Mouse (Mus musculus) T-helper 2 cell (primary cell): ENCODE results near the gene Banf1.
"Not testable (repeated sequence)": the region's sequence is repeated elsewhere in the genome, so short reads cannot be mapped to it uniquely, and the experiment has no call there.

Source experiments
- in situ Hi-C: fragments of 300-600 bp; cut with MboI, MseI; formaldehyde crosslinking; loops from one replicate; pipeline ENCODE4 v1.15.1; 2025; ENCODE audit warnings: high pct_unique_total_duplicates

Banf1 gene

DNA sequence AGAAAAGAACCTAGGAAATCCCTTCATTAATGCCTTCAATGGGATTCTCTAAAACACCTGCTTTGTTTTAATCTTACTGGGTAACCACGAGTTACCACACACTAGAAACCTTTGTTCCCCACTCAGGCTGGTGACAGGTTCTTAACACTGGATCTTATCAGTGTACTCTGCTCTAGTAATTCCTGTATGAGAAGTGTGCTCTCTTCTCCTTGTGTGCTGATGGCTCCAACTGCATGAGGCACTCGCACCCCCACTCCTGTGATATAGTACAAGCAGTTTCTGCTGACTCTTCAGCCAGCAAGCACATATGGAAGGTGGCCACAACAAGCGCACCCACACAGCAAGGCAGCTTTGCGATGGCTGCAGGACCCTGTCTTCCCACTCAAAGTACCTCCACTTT, 7.2 kb upstream of the Banf1 start:
- in situ Hi-C loops, result no loop called here

- in situ Hi-C loops, result no loop called here
Observed at GRCm38 (mm10) chr19:5372724-5373123, 5.8 kb upstream of the Banf1 start.

GRCm38 (mm10) chr19:5370932-5371331, 4.0 kb upstream of the Banf1 start:
- in situ Hi-C loops, result no loop called here

DNA sequence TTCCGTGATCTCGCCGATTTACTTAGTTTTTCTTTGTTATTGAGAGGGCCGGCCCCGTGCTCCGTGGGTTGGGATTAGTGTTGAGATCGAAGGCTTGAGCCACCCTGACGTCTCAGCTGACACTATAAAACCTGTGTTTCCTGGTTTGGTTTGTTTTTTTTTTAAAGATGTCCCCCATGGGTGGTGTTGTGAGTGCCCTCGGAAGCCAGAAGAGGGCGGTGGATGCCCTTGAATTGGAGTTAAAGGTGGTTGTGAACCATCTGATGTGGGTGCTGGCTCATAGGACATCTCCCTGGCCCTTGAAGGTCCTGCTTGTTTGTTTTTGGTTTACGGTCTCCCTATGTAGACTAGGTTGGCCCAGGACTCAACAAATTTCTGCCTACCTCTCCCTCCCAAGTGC, 487 bp upstream of the Banf1 start:
- in situ Hi-C loops, result no loop called here

- in situ Hi-C loops, result no loop called here
Observed at GRCm38 (mm10) chr19:5366175-5367052, 554 bp downstream of the Banf1 start, which contains the start of gene Eif1ad. Eif1ad (plus strand) TSS chr19:5366741.

- in situ Hi-C loops, result no loop called here
Observed at GRCm38 (mm10) chr19:5365751-5366150, 1.2 kb downstream of the Banf1 start.

GRCm38 (mm10) chr19:5364124-5364523, 2.8 kb downstream of the Banf1 start:
- in situ Hi-C loops, result no loop called here

DNA sequence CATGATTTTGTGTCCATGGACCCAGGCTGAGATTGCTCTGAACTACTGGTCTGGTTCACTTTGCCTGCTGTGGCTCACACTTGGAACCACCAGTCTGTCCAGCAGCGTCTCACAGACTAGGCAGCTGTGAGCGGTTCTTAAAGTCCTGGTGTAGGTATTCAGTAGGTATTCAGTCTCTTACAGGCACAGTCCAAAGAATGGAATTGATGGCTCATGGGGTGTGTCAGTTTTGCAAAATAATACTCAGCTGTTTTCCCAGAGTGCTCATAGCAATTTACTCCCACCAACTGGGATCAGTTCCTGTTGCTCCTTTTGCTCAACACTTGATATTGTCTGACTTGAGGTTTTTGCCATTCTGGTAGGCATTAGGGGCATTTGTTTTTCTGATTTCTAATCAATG, 4.8 kb downstream of the Banf1 start:
- in situ Hi-C loops, result no loop called here

DNA sequence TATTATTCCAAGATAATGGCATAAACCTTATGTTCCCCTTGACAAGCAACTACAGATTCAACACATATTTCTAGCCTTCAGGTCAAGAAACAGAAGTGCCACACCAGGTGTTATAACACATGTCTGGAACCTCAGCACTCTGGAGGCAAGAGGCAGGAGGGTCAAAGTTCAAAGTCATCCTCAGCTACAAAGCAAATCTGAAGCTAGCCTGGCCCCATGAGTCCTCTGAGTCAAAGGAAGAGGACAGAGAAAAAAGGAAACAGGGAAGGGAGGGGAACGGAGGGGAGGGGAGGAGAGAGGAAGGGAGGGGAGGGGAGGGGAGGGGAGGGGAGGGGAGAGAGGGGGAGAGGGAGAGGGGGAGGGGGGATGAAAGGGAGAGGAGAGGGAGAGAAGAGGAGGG, 10.9 kb downstream of the Banf1 start:
- in situ Hi-C loops, result no loop called here

DNA sequence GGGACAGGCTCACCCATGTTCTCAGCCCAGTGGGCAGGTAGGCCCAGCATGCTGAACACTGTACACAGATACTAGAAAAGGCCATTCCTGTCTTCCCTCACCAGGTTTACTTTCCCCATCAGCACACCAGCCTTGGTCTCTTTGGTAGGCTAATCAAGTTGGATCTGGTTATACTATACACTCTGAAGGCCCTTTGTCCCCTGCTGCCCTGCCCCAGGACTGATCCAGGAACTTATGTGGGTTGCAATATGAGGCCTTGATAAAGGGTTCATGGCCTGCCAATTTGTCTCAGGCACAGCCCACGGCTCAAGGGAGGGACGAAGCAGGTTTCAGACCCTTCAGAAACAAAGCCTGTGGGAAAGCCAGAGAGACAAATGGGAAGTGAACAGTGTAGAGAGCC, 13.4 kb downstream of the Banf1 start:
- in situ Hi-C loops, result no loop called here

- in situ Hi-C loops, result not testable (repeated sequence)
Observed at GRCm38 (mm10) chr19:5349502-5349873, 17.5 kb downstream of the Banf1 start, which contains the start of gene Cst6. Cst6 (minus strand) TSS chr19:5349574.

DNA sequence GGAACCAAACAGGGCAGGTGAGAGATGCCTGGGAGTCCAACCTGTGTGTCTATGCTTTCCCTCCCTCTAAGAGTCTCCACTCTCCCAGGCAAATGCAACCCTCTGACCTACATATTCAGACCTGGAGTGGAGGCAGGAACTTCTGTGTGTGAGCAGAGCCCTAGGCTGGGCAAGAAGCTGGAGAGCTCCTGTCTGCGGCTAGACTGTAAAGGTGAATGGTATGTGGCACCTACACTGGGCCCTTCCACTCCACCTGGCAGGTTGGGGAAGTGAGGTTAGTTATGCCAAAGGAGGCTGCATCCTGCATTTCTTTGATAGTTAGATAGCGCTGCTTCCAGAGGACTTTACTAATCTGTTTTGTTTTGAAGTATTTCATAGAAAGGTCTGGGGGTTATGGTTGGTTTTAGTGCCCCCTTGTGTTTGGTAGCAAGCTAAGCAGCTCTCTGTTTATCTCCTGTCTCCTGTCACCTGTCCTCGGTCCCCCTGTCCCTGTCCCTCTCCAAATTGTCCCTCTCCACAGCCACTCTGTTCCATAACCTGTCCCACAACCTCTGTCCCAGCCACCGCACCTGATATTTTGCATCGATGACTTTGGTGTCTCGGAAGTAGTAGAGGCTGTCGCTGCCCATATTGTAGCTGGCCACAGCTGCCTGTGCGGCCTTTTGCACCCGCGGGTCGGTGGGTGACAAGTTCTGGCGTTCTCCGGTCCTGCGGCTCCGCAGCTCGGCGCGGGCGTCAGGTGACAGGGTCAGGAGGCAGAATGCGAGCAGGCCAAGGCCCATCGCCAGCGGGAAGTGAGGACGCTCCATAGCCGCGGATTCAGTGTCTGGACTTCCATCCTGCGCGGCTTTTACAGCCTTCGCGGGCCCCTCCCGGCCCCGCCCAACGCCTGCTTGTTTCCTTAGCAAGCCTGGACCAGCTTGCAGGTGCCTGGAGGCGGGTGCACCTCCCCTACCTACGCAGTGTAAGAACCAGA, 18.2 kb downstream of the Banf1 start:
- in situ Hi-C loops, result no loop called here

- in situ Hi-C loops, result no loop called here
Observed at GRCm38 (mm10) chr19:5348064-5348463, 18.9 kb downstream of the Banf1 start.

GRCm38 (mm10) chr19:5345297-5346131, 21.5 kb downstream of the Banf1 start:
- in situ Hi-C loops, result no loop called here

GRCm38 (mm10) chr19:5341360-5341759, 25.6 kb downstream of the Banf1 start:
- in situ Hi-C loops, result no loop called here

DNA sequence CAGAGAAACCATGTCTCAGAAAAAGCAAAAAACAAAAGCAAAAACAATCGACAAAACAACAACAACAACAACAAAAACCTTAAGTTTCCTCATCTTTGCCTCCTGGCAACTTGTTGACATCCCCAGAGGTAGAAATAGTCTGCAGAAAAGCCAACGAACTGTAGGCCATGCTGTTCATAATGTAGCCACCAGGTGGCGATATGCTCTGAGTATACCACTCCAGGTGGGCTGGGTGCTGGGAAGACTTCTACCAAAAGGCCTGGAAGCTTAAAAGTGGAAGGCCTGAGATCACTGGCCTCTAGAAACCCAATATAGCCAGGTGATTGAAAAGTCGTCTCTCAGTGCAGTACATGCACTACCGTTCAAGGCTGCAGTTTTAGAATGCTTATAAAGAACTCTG, 29.0 kb downstream of the Banf1 start:
- in situ Hi-C loops, result no loop called here

DNA sequence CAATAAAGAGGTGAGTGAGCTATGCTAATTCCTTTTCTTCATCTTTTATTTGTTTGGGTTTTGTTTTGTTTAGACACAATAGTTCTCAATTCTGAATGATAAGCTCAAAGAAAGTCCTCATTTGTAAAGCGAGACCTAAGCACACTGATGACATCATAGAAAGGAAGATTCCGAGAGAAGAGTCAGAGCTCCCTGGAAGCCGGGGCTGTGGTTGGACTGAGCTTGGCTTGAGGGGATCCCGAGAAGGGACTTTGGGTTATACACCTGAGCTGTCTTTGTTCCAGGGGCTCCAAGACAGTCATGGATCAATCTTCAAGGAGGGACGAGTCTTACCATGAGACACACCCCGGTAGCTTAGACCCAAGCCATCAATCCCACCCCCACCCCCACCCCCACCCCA, 31.5 kb downstream of the Banf1 start, which contains the start of gene Catsper1:
Gene Catsper1 (plus strand): TSS at position 301 of the 400 bp plus-strand sequence.
- in situ Hi-C loops, result no loop called here

DNA sequence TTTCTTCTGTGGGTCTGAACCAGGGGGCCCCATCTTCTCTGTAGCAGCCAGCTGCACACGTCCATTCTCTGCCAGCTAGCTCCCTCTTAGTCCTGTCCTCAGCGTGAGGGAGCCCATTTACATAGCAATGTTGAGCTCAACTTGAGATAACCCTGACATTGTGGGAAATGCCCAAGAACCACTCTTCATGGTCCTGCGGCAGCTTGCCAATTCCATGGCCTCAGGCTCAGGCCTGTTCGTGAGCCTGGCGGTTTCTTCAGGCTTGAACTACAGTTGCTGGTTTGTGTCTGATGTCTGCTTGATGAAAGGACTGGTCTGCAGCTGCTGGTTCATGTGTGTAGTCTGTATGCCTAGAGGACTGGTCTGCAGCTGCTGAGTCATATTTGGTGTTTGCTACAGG, 32.2 kb downstream of the Banf1 start:
- in situ Hi-C loops, result no loop called here

DNA sequence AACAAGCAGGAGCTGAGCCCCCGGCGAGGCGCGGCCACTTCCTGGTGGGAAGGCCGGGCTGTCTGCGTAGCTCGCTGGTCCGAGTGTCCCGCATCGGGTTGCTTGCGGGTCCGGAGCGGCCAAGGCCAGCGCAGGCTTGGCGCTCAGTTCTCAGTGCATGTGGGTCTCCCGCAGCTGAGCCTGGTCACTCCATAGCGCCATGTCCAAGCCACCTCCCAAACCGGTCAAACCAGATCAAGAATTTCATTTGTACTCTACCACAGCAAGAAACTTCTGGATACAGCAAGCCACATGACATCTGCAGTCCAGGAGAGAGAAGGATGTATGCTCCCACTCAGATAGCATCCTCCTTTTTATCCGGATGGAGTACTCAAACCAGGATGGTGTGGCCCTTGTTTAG, 39.0 kb downstream of the Banf1 start:
- in situ Hi-C loops, result no loop called here

GRCm38 (mm10) chr19:5323801-5324200, 43.2 kb downstream of the Banf1 start:
- in situ Hi-C loops, result no loop called here
